Mouse (Mus musculus): ENCODE results near the gene Drg1.
A peak's percentile ranks its signal among the peaks of the same experiment; 100 is the strongest.

Drg1 gene

DNA sequence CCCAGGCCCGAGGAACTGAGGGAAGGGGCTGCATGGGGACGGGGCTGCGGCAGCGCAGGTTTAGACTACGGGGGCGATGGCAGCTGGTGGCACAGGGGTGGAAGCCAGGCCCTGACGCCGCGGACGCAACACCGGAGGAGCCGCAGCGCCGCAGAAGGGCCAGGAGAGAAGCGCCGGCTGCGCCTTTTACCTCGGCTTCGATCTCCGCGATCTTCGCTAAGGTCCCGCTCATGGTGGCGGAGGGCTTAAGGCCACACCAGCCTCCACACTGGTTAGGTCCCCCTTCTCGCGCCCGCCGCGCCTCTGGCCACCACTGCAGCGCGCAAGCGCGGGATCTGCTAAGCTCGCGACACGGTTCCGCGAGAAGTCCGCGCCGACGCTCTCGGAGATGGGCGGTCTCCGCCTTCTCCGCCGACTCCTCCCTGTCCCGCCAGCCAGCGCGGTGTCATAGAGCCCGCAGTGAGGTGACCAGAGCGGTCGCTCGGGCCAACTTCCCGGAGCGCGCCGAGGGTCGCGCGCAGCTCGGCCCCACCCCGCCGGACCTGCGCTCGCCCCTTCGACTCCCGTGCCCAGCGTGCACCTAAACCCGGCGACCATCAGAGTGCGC lies at the start of gene Drg1:
Drg1 (minus strand) TSS at position 337 of the 607 bp plus-strand sequence.
- DNase-seq: peak; percentile 92 to 95

DNA sequence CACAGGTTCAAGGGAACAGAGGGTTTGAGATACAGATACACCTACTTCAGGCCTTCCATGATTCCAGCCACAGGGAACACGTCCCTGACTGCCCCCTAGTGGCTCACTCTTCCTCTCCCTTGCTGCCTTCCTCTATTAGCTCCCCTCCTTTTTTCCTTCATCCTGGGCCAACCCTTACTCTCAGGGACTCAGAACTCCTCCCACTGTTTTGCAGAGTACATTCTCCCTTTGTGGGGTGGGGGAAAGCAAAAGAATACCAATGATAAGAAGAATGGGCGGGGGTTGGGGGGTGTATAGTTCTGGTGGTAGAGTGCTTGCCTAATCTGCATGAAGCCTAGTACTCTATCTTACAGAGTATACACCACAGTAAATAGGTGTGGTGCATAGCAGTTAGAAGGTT lies 47.9 kb upstream of the Drg1 start:
- DNase-seq: peak; percentile 83 to 85

DNA sequence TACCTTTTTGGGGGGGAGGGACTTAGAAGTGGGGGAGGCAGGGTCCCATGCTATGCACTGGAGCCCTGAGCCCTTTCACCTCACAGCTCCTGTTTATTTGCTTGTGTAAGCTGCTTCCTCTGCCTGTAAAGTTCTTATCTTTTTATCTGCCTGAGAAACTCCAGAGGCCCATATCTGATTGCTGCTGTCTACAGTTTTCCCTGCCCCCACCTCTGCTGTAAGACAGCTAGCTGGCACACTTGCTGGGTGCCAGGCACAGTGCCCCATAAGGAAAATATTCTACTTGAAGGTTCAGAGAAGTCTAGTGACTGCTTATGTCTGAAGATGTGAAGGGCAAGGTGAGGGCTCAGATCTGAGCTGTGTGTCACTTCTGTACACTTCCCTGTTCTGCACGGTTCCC lies 47.1 kb upstream of the Drg1 start:
- no peak for DNase-seq

GRCm38 (mm10) chr11:3311586-3312347 lies 45.6 kb upstream of the Drg1 start:
- DNase-seq: no peak

- DNase-seq: no peak
Measured at GRCm38 (mm10) chr11:3310789-3311585, 44.8 kb upstream of the Drg1 start.

GRCm38 (mm10) chr11:3309884-3310283 lies 43.7 kb upstream of the Drg1 start:
- no peak for DNase-seq

DNA sequence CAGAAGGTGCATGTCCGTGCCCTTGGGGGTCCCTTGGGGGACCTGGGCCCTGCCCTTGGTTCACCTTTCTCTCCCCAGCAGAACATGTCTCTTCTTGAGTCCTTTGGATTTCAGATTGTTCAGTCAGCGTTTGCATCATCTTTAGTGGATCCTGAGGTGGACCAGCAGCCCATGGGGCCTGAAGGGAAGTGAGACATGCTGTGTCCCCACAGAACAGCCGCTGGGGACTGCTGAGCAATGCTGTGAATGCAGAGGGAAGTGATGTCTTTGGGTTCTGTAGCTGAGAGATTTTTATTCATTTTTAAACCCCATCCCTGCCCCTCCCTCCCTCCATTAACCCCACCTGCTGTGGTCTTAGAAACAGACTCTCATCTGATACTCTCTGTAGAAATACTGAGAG lies 41.7 kb upstream of the Drg1 start:
- no peak for DNase-seq

DNA sequence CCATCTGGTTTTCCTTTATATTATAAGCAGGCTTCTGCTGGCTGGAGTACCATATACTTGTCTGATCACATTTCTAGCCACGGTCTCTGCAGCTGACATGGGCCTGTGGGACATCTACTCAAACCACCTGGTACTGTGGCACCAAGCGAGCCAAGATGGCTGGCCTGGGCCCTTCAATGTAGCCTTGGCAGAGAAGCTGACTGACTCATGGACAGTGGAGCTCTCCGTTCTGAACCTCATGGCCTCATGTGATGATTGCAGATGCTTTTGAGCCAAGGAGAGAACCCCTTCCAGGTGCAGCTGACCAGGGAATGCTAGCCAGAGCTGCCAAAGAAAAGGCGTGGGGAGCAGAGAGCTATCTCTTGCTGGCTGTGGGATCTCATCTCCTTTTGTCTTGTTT lies 39.6 kb upstream of the Drg1 start:
- DNase-seq: peak in 1 of 2 experiments; percentile 21

GRCm38 (mm10) chr11:3302792-3303191 lies 36.6 kb upstream of the Drg1 start:
- no peak for DNase-seq

GRCm38 (mm10) chr11:3302385-3302784 lies 36.2 kb upstream of the Drg1 start:
- no peak for DNase-seq

GRCm38 (mm10) chr11:3301075-3301474 lies 34.9 kb upstream of the Drg1 start:
- no peak for DNase-seq

GRCm38 (mm10) chr11:3298813-3299185 lies 32.6 kb upstream of the Drg1 start:
- no peak for DNase-seq

DNA sequence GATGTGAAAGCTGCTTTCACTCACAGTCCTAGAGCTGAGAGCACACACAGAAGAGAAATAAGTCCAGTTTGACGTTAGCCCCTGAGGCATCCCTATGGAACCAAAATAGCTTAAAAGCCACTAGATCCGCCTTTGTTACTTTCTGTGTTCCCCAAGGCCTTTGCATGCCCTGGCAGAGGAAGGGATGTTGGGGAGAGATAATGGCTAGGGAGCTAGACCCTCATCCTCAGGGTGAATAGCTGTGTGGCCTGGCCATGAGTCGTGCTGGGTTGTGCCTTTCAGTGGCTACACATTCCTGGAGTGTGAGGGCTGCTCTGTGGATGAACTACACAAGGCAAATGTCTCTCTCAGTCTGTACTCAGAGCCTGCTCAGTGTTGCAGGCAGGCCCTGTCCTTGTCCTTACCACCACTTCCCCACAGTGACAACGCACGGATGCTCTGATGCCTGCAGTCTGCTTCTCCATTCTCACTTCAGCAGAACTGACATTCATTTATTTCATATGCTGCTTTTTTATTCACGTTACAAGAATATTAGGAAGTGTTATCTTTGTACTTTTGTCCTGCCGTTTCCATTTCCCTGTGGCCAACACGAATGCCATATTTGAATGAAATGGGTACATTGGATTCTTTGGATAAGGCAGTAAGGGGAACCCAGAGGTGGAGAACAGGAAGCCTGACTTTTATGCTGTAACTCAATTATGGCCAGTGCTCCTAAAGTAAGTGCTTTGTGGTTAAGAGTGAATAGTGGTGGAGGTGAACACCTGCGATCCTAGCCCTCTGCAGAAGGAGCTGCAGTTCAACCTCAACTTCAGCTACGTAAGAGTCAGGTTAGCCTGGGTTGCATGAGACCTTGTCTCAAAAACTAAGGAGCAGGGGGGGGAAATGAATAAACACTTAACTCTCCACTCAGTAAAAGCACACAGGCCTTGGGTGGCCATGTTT lies 31.9 kb upstream of the Drg1 start:
- no peak for DNase-seq

DNA sequence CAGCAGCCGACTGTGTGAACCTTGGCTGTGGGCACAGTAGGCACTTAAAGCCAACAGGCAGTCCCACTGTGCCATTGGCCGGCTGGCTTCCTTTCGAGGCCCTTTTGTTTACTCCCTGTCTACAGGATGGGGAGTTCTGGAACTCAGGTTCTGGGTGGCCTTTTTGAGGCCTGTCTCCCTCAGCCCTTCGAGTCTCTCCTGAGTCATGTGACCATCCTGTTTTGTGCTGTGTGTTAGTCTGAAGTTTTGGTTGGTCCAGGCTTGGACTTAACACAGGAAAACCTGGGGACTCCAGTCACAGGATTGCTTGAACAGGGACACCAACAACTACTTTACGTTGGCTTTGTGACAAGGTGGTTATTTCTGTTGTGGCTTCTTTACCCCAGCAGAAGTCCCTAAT lies 29.8 kb upstream of the Drg1 start:
- no peak for DNase-seq

GRCm38 (mm10) chr11:3294641-3295040 lies 28.4 kb upstream of the Drg1 start:
- DNase-seq: no peak

DNA sequence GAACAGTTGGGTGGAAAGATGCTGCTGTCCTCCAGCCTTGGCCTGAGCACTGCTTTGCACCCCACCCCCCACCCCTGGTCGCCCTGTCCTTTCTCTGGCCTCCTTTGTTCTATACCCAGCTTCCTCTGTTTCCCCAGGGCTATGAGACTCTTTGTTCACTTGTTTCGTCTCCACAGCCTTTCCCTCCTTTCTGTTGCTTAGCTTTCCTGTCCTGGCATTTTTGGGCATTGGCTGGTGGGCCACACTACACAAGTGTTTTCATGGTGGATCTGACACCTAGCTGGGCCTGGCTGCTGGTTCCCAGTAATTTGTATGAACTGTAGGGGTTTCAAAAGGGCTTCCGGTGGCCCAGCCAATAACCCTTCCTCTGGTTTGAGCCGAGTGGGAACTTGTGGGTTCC lies 27.1 kb upstream of the Drg1 start:
- no peak for DNase-seq

- DNase-seq: peak; percentile 32
Measured at GRCm38 (mm10) chr11:3292711-3293249, 26.6 kb upstream of the Drg1 start.

DNA sequence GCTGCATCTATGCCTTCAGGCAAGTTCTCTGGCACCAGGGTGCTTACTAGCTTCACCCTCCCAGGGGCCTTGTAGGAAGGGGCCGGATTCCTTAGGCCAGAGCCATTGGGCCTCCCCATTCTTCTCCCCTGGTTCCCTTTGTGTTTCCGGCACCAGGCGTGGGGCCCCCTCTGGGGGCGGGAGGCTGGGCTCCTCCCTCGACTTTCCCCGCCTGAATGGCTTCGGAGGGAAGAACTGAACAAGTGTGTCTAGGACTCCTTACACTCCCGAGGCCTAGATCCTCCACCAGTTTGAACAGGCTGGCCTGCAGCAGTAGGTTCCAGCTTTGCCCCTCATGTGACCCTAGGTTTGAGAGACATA lies 25.8 kb upstream of the Drg1 start:
- DNase-seq: peak; percentile 32 to 52

GRCm38 (mm10) chr11:3291311-3292061 lies 25.3 kb upstream of the Drg1 start:
- peak in 1 of 2 experiments; percentile 64 for DNase-seq

DNA sequence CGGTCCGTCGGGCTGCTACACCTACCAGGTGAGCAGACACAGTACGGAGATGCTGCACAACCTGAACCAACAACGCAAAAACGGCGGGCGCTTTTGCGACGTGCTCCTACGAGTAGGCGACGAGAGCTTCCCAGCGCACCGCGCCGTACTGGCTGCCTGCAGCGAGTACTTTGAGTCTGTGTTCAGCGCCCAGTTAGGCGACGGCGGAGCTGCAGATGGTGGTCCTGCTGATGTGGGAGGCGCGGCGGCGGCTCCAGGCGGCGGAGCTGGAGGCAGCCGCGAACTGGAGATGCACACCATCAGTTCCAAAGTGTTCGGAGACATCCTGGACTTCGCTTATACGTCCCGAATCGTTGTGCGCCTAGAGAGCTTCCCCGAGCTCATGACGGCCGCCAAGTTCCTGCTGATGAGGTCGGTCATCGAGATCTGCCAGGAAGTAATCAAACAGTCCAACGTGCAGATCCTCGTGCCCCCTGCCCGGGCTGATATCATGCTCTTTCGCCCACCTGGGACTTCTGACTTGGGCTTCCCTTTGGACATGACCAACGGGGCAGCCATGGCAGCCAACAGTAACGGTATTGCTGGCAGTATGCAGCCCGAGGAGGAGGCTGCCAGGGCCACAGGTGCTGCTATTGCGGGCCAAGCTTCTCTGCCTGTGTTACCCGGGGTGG lies 24.6 kb upstream of the Drg1 start:
- DNase-seq: peak; percentile 65 to 70

All from cerebellum, adult 18-20 months (tissue).